Mouse (Mus musculus) hindbrain, embryonic 15.5 days (tissue): Measurements from ENCODE around the gene Zfp36. TPM values are rescaled to one million over a fixed set of nuclear protein-coding genes. Genes with fewer than 3 reads are reported as not detected.

Experiments
- ATAC-seq: fragments of 200-750 bp; cut with Nextera tagmentation; 2 replicates; pipeline ENCODE4 v1.8.0; 2017; ENCODE audit warnings: low read depth, moderate number of reproducible peaks, moderate TSS enrichment; ENCODE audit not compliant: low FRiP score
- H3K27ac ChIP-seq: fragments of 300-500 bp; sonication (generic); replicated peaks from 2 replicates; pipeline ENCODE4 v1.5.1; 2015; ENCODE audit warnings: mild to moderate bottlenecking, inconsistent platforms
- H3K27me3 ChIP-seq: fragments of 300-500 bp; sonication (generic); 2 replicates; pipeline ENCODE4 v1.6.1; 2015; ENCODE audit warnings: control low read depth, inconsistent platforms
- H3K36me3 ChIP-seq: fragments of 300-500 bp; sonication (generic); 2 replicates; pipeline ENCODE4 v1.6.1; 2015; ENCODE audit warnings: control low read depth, inconsistent platforms
- H3K4me1 ChIP-seq: fragments of 300-500 bp; sonication (generic); replicated peaks from 2 replicates; pipeline ENCODE4 v1.6.1; 2015; ENCODE audit warnings: control low read depth, inconsistent platforms
- H3K4me2 ChIP-seq: fragments of 300-500 bp; sonication (generic); 2 replicates; pipeline ENCODE4 v1.6.1; 2015; ENCODE audit warnings: moderate library complexity, mild to moderate bottlenecking, inconsistent platforms
- H3K4me3 ChIP-seq: fragments of 300-500 bp; sonication (generic); 2 replicates; pipeline ENCODE4 v1.5.1; 2015; ENCODE audit warnings: mild to moderate bottlenecking, inconsistent platforms
- H3K9ac ChIP-seq: fragments of 300-500 bp; sonication (generic); 2 replicates; pipeline ENCODE4 v1.6.1; 2015; ENCODE audit warnings: inconsistent platforms
- H3K9me3 ChIP-seq: fragments of 300-500 bp; sonication (generic); 2 replicates; pipeline ENCODE4 v1.6.1; 2016; ENCODE audit warnings: control low read depth, inconsistent platforms
- WGBS: fragments of 180-500 bp; shearing (Covaris S2); methylation state at CpG from one replicate; pipeline ENCODE4 v1.1.7; 2015; 5-methylcytosine and 5-hydroxymethylcytosine counted together
- polyA plus RNA-seq: library from polyadenylated mRNA; unstranded; fragments of >200 nt; fragmentation: Nextera tagmentation; extraction: Ambion mirVana; gene quantifications from 2 replicates; pipeline ENCODE4 v1.2.1, GENCODE M21; 2015

Zfp36 gene
- polyA plus RNA-seq, 1 experiment from 2014 or later: 4.4 TPM

GRCm38 (mm10) chr7:28360291-28360690 is 19.8 kb downstream of the Zfp36 start:
- Histone ChIP-seq H3K36me3 (peaks cover 9% of the 10 kb centered on the region; the same call in 1 of the 2 replicates), H3K9ac (no peak overlapping the region), H3K27ac (no peak overlapping the region), H3K4me3 (no peak overlapping the region), H3K9me3 (no peaks in the 10 kb centered on the region), H3K27me3 (no peaks in the 10 kb centered on the region), H3K4me2 (no peak overlapping the region), H3K4me1 (peaks cover 9% of the 10 kb centered on the region; the same call in 1 of the 2 replicates)
- WGBS: 93% methylated on average over 6 of the region's 6 CpGs
- no peak for ATAC-seq

GRCm38 (mm10) chr7:28359854-28360253 is 20.2 kb downstream of the Zfp36 start:
- Histone ChIP-seq H3K9ac (no peak overlapping the region), H3K4me3 (no peak overlapping the region), H3K27ac (no peak overlapping the region), H3K4me1 (peaks cover 9% of the 10 kb centered on the region; the same call in 1 of the 2 replicates), H3K36me3 (peaks cover 9% of the 10 kb centered on the region; the same call in 1 of the 2 replicates), H3K27me3 (no peaks in the 10 kb centered on the region), H3K9me3 (no peaks in the 10 kb centered on the region), H3K4me2 (no peak overlapping the region)
- WGBS: 88% methylated on average over 10 of the region's 10 CpGs
- no peak for ATAC-seq

- Histone ChIP-seq H3K9ac (no peak overlapping the region), H3K36me3 (peaks cover 21% of the 10 kb centered on the region), H3K4me2 (no peak overlapping the region), H3K27ac (0 out of 2 replicates have a peak overlapping the region, but pooled peaks have one; percentile 42), H3K4me1 (peaks cover 9% of the 10 kb centered on the region; the same call in 1 of the 2 replicates), H3K4me3 (no peak overlapping the region), H3K27me3 (no peaks in the 10 kb centered on the region), H3K9me3 (no peaks in the 10 kb centered on the region)
- ATAC-seq: no peak
- 73% methylated on average over 7 of the region's 7 CpGs for WGBS
Observed at GRCm38 (mm10) chr7:28358431-28358830, 21.6 kb downstream of the Zfp36 start.

GRCm38 (mm10) chr7:28357984-28358383 is 22.1 kb downstream of the Zfp36 start:
- Histone ChIP-seq H3K27me3 (no peaks in the 10 kb centered on the region), H3K4me2 (no peak overlapping the region), H3K4me3 (no peak overlapping the region), H3K27ac (no peak overlapping the region), H3K4me1 (peaks cover 9% of the 10 kb centered on the region; the same call in 1 of the 2 replicates), H3K9me3 (no peaks in the 10 kb centered on the region), H3K36me3 (peaks cover 26% of the 10 kb centered on the region), H3K9ac (no peak overlapping the region)
- 20% methylated on average over 5 of the region's 5 CpGs for WGBS
- ATAC-seq: no peak

- Histone ChIP-seq H3K9me3 (no peaks in the 10 kb centered on the region), H3K4me3 (no peak overlapping the region), H3K36me3 (peaks cover 25% of the 10 kb centered on the region), H3K4me2 (no peak overlapping the region), H3K27me3 (no peaks in the 10 kb centered on the region), H3K27ac (peak overlapping the region; percentile 64), H3K4me1 (peaks cover 11% of the 10 kb centered on the region), H3K9ac (no peak overlapping the region)
- WGBS: 3% methylated on average over 5 of the region's 5 CpGs
- no peak for ATAC-seq
Observed at GRCm38 (mm10) chr7:28356981-28357380, 23.1 kb downstream of the Zfp36 start.

GRCm38 (mm10) chr7:28355221-28355620 is 24.8 kb downstream of the Zfp36 start:
- no peaks in the 10 kb centered on the region for H3K27me3 ChIP-seq
- H3K4me1 ChIP-seq: peaks cover 21% of the 10 kb centered on the region
- H3K27ac ChIP-seq: no peak overlapping the region
- no peak overlapping the region for H3K9ac ChIP-seq
- 87% methylated on average over 3 of the region's 3 CpGs for WGBS
- no peaks in the 10 kb centered on the region for H3K9me3 ChIP-seq
- ATAC-seq: no peak
- H3K4me2 ChIP-seq: no peak overlapping the region
- H3K4me3 ChIP-seq: no peak overlapping the region
- peaks cover 23% of the 10 kb centered on the region for H3K36me3 ChIP-seq

- ATAC-seq: no peak
- Histone ChIP-seq H3K4me2 (no peak overlapping the region), H3K9ac (no peak overlapping the region), H3K27ac (no peak overlapping the region), H3K4me1 (peaks cover 27% of the 10 kb centered on the region), H3K9me3 (no peaks in the 10 kb centered on the region), H3K27me3 (no peaks in the 10 kb centered on the region), H3K36me3 (peaks cover 23% of the 10 kb centered on the region), H3K4me3 (no peak overlapping the region)
- WGBS: 92% methylated on average over 3 of the region's 3 CpGs
Observed at GRCm38 (mm10) chr7:28354596-28354995, 25.5 kb downstream of the Zfp36 start.

GRCm38 (mm10) chr7:28354113-28354581 is 25.9 kb downstream of the Zfp36 start:
- ATAC-seq: no peak
- H3K36me3 ChIP-seq: peaks cover 23% of the 10 kb centered on the region
- H3K4me2 ChIP-seq: no peak overlapping the region
- H3K27ac ChIP-seq: no peak overlapping the region
- no peak overlapping the region for H3K4me3 ChIP-seq
- H3K4me1 ChIP-seq: peaks cover 30% of the 10 kb centered on the region
- H3K9me3 ChIP-seq: no peaks in the 10 kb centered on the region
- WGBS: 93% methylated on average over 3 of the region's 3 CpGs
- H3K27me3 ChIP-seq: no peaks in the 10 kb centered on the region
- H3K9ac ChIP-seq: no peak overlapping the region

- Histone ChIP-seq H3K9me3 (no peaks in the 10 kb centered on the region), H3K36me3 (peaks cover 23% of the 10 kb centered on the region), H3K4me3 (no peak overlapping the region), H3K9ac (no peak overlapping the region), H3K4me2 (no peak overlapping the region), H3K27me3 (no peaks in the 10 kb centered on the region), H3K4me1 (peaks cover 28% of the 10 kb centered on the region), H3K27ac (no peak overlapping the region)
- WGBS: 91% methylated on average over 2 of the region's 2 CpGs
- ATAC-seq: no peak
Observed at GRCm38 (mm10) chr7:28353267-28353666, 26.8 kb downstream of the Zfp36 start.

- Histone ChIP-seq H3K4me1 (peaks cover 21% of the 10 kb centered on the region), H3K9ac (peak overlapping the region; percentile 93), H3K9me3 (no peaks in the 10 kb centered on the region), H3K27ac (no peak overlapping the region), H3K36me3 (peaks cover 23% of the 10 kb centered on the region), H3K4me3 (peak overlapping the region; percentile 87), H3K4me2 (peak overlapping the region; percentile 89), H3K27me3 (no peaks in the 10 kb centered on the region)
- WGBS: 47% methylated on average over 4 of the region's 4 CpGs
- no peak for ATAC-seq
Observed at GRCm38 (mm10) chr7:28351676-28352191, 28.3 kb downstream of the Zfp36 start.

- ATAC-seq: peak; percentile 95
- Histone ChIP-seq H3K27me3 (no peaks in the 10 kb centered on the region), H3K9me3 (no peaks in the 10 kb centered on the region), H3K4me3 (peak within 1 kb of the TSS; percentile 87), H3K36me3 (peaks cover 23% of the 10 kb centered on the region), H3K4me2 (peak within 1 kb of the TSS; percentile 89), H3K9ac (peak within 1 kb of the TSS; percentile 93), H3K4me1 (peaks cover 21% of the 10 kb centered on the region), H3K27ac (peak within 1 kb of the TSS; percentile 93)
- WGBS: under 1% methylated on average over 50 of the region's 50 CpGs
Observed at GRCm38 (mm10) chr7:28350155-28350883, 29.7 kb downstream of the Zfp36 start, which contains the start of gene Rps16. Gene Rps16, plus strand, starts transcription at chr7:28350652.

- no peak overlapping the region for H3K4me2 ChIP-seq
- WGBS: 83% methylated on average over 7 of the region's 7 CpGs
- H3K4me1 ChIP-seq: peaks cover 24% of the 10 kb centered on the region
- peaks cover 12% of the 10 kb centered on the region for H3K36me3 ChIP-seq
- no peaks in the 10 kb centered on the region for H3K27me3 ChIP-seq
- H3K4me3 ChIP-seq: no peak overlapping the region
- ATAC-seq: no peak
- no peaks in the 10 kb centered on the region for H3K9me3 ChIP-seq
- no peak overlapping the region for H3K27ac ChIP-seq
- H3K9ac ChIP-seq: no peak overlapping the region
Observed at GRCm38 (mm10) chr7:28348601-28349000, 31.5 kb downstream of the Zfp36 start.
